Mouse (Mus musculus) cerebellum, adult 2 months (tissue): Measurements from ENCODE around the gene Nkx2-2.

Source experiments
- CTCF ChIP-seq: fragments of 200-500 bp; IDR thresholded peaks from 2 replicates; pipeline ENCODE4 v1.5.1; 2011; ENCODE audit warnings: low read depth, mild to moderate bottlenecking, control low read depth, low read length, moderate library complexity, borderline replicate concordance; ENCODE audit not compliant: insufficient read depth
- POLR2A ChIP-seq: fragments of 200-500 bp; IDR thresholded peaks from 2 replicates; pipeline ENCODE4 v1.6.1; 2011; ENCODE audit warnings: low read length, control low read depth, borderline replicate concordance; ENCODE audit not compliant: insufficient read depth

DNA sequence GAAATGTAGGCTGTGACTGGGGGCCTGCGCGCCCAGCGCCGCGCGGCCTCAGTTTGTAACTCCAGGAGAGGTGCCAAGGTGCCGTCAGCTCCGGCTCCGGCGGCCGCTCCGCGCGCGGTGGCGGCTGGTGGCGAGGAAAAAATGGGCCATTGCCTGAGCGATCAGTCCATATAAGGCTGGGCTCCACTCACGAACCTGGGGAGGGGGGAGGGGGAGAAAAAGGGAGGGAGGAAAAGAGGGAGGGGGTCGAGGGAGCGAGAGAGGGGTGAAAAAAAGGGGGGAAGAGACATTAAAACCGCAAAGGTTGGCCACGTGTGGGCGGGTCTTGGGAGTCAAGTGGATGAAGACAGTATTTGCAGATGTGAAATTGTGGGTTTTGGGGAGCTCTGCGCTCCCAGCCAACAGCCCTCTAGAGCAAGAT lies 7.8 kb downstream of the Nkx2-2 start:
- TF ChIP-seq CTCF (no peak), POLR2A (no peak)
